Mouse (Mus musculus): ENCODE measurements at regions not wholly inside any gene's neighbourhood (a gene's known extent, or its start where the extent isn't known, plus 50 kb on each side); places are given as distances from the start of the nearest gene placed in this dataset.

- no peak for DNase-seq
Measured at GRCm38 (mm10) chr16:93182656-93183055, 356.7 kb upstream of the Runx1 start.

GRCm38 (mm10) chr16:93181497-93181896 is 355.5 kb upstream of the Runx1 start:
- no peak for DNase-seq

DNA sequence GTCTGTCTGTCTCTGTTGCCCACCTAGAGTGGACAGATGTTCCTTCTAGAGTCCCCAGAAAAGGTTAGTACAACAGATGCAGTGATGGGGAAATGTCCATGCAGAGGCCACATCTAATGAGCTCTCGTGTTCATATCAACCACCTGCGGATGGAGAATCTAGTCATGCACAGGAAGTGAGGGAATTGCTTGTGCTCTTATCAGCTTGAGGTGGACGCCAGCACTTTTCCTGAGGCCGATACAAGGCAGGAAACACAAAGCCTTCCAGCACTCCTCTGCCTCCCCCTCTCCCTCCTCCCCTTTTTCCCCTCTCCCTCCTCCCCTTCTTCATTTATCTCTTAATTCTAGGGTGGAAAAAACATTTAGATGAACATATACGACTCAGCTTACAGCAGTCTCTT is 354.3 kb upstream of the Runx1 start:
- DNase-seq = no peak

DNA sequence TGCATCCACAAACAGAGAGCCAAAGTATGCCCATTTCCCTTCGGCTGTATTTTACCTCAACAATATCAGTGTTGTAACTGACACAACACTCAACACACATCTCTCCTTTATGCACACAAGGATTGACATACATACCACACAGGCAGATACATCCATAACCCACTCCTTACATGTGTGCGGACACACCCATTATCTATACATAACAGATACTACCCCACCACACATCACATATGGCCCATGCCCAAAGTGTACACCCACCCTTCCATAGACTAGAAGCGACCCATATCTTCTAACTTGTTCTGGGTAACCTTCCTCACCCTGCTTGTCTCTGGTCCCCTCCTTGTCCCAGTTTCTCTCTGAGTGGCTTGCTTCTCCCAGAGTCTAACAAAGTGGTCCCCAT is 340.7 kb upstream of the Runx1 start:
- DNase-seq = no peak

DNA sequence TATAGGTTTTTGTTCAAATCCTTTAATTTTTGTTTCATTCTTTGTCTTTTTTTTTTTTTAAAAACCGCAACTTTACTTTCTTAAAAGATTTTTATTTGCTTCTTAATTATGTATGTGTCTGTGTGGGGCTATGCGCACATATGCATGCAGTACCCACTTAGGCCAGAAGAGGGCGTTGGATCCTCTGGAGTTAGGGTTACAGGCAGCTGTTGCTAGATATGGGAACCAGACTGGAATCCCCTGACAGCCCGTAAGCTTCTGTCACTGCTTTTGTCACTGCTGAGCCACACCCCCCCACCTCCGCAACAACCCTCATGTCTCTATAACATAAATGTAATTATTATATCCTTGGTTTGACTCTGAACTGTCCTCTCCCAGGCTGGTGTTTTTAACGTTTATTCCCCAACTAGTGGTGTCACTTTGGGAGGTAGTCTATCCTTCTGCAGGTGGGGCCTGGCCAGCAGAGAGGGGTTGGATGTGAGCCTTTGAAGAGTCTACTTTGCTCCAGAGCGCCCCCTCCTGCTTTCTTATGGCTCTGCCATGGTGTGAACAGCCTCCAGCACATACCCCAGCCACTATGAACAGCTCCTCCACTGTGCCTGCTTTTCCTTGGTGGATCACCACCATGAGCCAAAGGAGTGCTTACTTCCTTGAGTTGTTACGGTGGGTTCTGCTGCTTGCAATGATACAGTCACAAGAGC is 332.7 kb upstream of the Runx1 start:
- DNase-seq = no peak

DNA sequence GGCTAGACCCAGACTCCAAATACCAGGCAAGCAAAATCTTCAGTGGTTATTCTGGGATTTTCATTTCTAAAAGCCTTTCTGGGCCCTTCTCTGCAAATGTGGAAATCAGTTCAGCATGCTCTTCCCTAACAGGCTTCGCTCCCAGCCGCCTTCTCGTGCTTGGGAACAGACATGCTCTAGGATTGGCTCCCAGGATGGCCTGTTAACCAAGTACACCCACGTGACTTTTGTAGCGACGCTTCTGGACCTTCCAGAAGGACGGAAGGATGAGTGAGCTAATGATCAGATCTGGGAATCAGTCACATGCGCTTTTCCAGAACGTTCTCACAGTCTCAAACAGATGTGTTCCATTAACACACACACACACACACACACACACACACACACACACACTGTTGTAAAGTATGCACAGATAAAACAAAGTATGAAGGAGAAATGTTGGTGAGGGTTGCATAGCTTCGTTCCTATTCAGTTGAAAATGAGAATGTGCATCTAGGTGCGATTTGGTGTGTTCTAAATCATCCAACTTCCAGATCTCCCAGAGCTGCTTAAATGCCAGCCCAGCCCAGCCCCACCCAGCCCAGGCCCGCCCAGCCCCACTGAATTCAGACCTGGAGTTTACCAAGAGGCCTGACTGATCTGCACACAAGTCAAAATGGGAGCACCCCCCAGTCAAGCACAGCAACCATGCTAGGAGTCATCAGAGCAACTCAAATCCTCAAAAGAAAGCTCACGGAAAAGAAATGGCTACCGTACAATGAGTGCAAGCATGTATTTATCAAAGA is 327.8 kb upstream of the Runx1 start:
- DNase-seq = no peak

- no peak for DNase-seq
Measured at GRCm38 (mm10) chr16:93152765-93153489, 327.0 kb upstream of the Runx1 start.

- no peak for DNase-seq
Measured at GRCm38 (mm10) chr16:93152057-93152456, 326.1 kb upstream of the Runx1 start.

- DNase-seq = no peak
Measured at GRCm38 (mm10) chr16:93151652-93152051, 325.7 kb upstream of the Runx1 start.

GRCm38 (mm10) chr16:93150451-93150850 is 324.5 kb upstream of the Runx1 start:
- DNase-seq = no peak

- no peak for DNase-seq
Measured at GRCm38 (mm10) chr16:93147525-93148222, 321.7 kb upstream of the Runx1 start.

DNA sequence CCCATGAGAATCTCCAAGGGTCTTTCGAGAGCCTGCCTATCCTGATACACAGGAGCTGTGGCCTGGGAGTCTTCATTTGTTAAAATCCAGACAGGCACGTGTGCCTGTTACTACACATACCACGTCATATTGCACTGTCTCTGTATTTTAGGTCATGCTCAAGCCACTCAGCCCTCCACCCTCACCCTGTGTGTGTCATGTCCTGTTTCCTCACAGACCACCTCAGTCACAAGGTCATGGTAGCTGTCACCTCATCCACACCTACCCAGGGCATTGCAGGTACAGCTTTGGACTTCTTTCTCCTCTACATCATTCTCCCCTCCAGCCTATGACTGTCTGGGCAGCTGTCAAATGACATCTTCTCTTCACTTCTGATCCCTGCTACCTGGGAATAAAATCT is 320.9 kb upstream of the Runx1 start:
- no peak for DNase-seq

DNA sequence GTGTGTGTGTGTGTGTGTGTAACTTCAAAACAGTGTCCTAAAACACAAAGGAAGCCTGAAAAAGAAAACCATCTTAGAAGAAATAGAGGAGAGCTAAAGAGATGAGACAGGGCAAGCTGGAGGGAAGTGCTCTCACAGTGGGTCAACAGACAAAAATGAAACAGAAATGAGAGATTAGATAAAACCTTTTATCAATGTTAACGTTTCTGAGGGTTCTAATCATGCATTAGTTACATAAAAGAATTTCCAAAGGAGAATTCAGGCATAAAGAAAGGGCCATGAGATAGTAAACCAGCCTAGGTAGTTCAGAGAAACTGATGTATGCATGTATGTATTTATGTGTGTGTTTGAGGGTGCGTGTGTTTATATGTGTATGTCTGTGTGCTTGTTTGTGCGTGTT is 319.7 kb upstream of the Runx1 start:
- no peak for DNase-seq

- no peak for DNase-seq
Measured at GRCm38 (mm10) chr16:93144033-93144432, 318.1 kb upstream of the Runx1 start.

GRCm38 (mm10) chr16:93143164-93143563 is 317.2 kb upstream of the Runx1 start:
- DNase-seq = no peak

DNA sequence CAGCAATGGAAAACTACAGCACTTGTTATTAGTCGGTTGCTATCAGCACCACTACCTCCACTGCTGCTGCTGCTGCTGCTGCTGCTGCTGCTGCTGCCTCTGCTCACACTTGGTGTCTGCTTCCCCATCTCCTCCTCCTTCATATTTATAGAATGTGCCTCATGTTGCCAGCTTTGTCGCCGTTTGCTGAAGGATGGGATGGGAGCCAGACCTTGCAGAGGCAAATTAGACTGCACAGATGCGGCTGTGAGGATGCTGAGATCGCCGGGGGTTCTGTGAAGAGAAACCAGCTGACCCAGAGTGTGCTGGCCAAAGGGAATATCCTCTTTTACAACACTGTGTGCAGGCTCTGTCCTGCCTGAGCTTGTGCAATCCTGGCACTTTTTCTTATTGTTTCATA is 316.0 kb upstream of the Runx1 start:
- no peak for DNase-seq

- DNase-seq = no peak
Measured at GRCm38 (mm10) chr16:93140535-93141110, 314.7 kb upstream of the Runx1 start.

DNA sequence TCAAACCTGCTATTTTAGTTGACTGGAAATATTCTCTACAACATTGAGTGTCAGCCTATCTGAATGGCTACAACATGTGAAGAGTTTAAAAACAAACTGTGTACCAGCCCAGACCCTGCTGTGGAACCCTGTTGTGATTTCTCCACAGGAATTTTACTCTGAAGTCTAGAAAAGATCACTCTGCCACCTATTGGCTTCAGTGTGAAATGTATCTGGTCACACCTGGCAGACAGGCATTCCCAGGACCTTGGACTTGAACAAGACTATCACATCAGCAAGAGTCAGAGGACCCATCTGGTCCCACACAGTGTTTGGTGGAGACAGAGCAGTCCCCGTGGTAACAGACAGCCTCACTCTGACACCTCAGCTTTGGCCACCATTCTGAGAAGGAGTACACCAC is 311.3 kb upstream of the Runx1 start:
- peak; percentile 8 for DNase-seq

GRCm38 (mm10) chr16:93131404-93131803 is 305.5 kb upstream of the Runx1 start:
- DNase-seq = no peak

- no peak for DNase-seq
Measured at GRCm38 (mm10) chr16:93130622-93131021, 304.7 kb upstream of the Runx1 start.

DNA sequence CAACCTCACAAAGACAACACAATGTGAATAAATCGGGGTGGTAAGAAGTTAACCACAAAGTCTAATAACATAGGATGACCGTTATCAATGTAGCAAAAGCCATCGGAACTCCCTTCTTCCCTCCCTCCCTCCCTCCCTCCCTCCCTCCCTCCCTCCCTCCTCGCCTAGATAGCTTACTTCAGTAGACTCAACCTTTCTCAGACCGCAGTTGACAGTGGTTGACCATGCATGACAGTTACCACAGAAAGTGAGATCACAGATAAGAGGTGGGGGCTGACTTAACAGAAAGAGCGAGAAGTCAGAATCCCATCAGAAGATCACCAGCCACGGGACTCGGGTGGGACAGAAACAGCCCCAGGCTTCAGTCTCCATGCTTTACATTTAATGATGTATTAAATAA is 297.8 kb upstream of the Runx1 start:
- DNase-seq = no peak

- DNase-seq = no peak
Measured at GRCm38 (mm10) chr16:93116111-93116969, 290.4 kb upstream of the Runx1 start.

All from kidney, adult 11 months (tissue).